Mouse (Mus musculus): ENCODE measurements around the gene Enho. TPM values are rescaled to one million over a fixed set of nuclear protein-coding genes. Genes with fewer than 3 reads are reported as not detected.
"Not testable (repeated sequence)": the region's sequence is repeated elsewhere in the genome, so short reads cannot be mapped to it uniquely, and the experiment has no call there.

Enho gene
- polyA plus RNA-seq (2014; fragmentation: Nextera tagmentation; extraction: Ambion mirVana) = 11.5 and 15.4 TPM in 2 replicates

DNA sequence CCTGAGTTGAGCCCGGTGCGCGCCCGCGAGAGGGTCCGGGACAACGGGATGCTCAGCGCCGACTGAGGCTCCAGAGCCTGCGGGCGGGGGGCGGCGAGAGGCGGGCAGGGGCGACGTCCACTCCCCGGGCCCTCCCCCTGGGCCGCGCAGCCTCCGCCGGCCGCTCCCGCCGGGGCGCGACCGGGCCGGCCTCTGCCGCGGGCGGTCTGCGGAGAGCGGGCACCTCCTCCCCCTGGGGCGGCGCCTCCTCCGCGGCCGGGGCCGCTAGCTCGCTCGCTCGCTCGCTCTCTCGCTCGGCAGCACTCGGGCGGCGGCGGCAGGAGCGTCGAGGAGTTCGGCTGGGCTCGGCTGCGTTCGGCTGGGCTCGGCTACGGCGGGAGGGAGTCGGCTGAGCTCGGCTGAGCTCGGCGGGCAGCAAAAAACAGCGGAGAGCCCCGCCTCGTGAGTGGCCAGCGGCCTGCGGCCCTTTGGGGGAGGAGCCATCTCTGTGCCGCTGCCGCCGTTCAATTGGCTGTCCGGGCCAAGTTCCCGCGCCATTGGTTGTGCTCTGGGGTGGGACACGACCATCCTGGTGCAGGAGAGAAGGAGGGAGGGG lies at the start of gene Enho:
TSS of gene Enho (minus strand) at position 412 of the 595 bp plus-strand sequence.
- H3K27ac ChIP-seq (ENCODE audit: low read depth) = peak within 1 kb of the TSS; percentile 60
- WGBS = under 1% methylated on average over 68 of the region's 74 CpGs

DNA sequence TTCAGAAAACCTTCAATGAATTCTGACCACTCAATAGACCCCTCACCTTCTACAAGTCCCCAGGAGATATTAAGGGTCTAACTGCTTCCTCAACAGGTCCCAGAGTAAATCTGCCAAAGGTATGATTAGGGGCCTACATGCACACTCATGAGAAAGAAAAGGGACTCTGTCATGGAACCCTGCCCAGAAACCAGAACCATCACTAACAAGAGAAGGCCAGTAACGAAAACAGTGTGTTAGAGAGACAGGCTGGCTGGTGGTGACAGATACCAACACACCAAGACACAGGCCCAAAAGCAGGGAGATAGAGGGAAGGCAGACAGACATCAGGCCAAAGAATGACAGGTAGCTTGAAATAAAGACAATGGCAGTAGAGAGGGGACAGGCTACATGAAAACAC lies 48.4 kb upstream of the Enho start:
- 44% methylated on average over 1 of the region's 1 CpGs for WGBS
- not testable (repeated sequence) for H3K9me3 ChIP-seq (ENCODE audit: low read depth, low read length); DNase-seq; H3K4me1 ChIP-seq (ENCODE audit: insufficient read depth); H3K9ac ChIP-seq; H3K27me3 ChIP-seq (ENCODE audit: insufficient read depth, low read length); H3K4me2 ChIP-seq; H3K36me3 ChIP-seq (ENCODE audit: insufficient read depth); ATAC-seq (ENCODE audit: insufficient read depth); H3K4me3 ChIP-seq (ENCODE audit: low read depth, low read length)
- H3K27ac ChIP-seq (ENCODE audit: low read depth) = peak overlapping the region; percentile 36; the same call in 1 of the 2 replicates

More for the DNA sequence above, at the start of gene Enho:
- H3K4me1 ChIP-seq (ENCODE audit: insufficient read depth) = peaks cover 12% of the 10 kb centered on the region; the same call in 1 of the 2 replicates
- H3K4me2 ChIP-seq = peak within 1 kb of the TSS; percentile 87
- no peaks in the 10 kb centered on the region for H3K36me3 ChIP-seq (ENCODE audit: insufficient read depth)
- no peak for TF ChIP-seq CTCF (IDR thresholded peaks at IDR 0.05; ENCODE audit: low read depth)
- DNase-seq (peak; percentile 98), ATAC-seq (ENCODE audit: insufficient read depth) (peak; percentile 93)
- H3K27me3 ChIP-seq (ENCODE audit: insufficient read depth, low read length) = no peaks in the 10 kb centered on the region; the same call in 1 of the 2 replicates
- H3K4me3 ChIP-seq (ENCODE audit: low read depth, low read length) = peak within 1 kb of the TSS; percentile 58
- peak within 1 kb of the TSS; percentile 72 for H3K9ac ChIP-seq
- no peaks in the 10 kb centered on the region for H3K9me3 ChIP-seq (ENCODE audit: low read depth, low read length)

DNA sequence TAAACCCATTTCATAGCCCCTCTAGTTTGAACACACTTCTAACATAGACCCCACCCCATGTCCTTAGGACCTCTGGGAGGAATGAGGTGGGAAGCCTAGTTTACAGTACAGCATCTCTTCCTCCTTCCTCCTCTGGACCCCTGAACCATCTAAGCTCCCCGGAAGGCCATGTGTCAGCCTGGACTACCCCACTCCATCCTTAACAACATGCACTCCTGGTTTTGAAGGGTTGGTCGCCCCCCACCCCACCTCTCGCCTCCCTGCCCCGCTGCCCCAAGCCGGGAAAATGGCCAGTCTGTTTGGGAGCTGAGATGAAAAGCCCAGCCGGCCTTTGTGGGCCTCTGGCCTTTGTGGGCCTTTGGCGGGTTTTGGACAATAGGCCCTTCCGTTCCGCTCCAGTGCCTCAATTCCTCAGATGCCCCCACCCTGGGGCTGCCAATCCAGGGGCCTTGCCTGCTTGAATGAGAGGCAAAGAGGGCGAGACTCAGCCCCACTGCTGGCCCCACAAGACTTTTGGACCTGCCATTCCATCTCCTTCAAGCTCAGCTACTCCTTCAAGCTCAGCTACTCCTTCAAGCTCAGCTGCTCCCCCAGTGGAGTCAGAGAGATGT lies 45.9 kb upstream of the Enho start:
- not testable (repeated sequence) for H3K27ac ChIP-seq (ENCODE audit: low read depth); H3K9me3 ChIP-seq (ENCODE audit: low read depth, low read length); H3K4me3 ChIP-seq (ENCODE audit: low read depth, low read length); H3K27me3 ChIP-seq (ENCODE audit: insufficient read depth, low read length); H3K9ac ChIP-seq; DNase-seq; H3K4me2 ChIP-seq; H3K36me3 ChIP-seq (ENCODE audit: insufficient read depth); ATAC-seq (ENCODE audit: insufficient read depth)
- peaks cover 13% of the 10 kb centered on the region for H3K4me1 ChIP-seq (ENCODE audit: insufficient read depth)
- WGBS = 66% methylated on average over 9 of the region's 10 CpGs

DNA sequence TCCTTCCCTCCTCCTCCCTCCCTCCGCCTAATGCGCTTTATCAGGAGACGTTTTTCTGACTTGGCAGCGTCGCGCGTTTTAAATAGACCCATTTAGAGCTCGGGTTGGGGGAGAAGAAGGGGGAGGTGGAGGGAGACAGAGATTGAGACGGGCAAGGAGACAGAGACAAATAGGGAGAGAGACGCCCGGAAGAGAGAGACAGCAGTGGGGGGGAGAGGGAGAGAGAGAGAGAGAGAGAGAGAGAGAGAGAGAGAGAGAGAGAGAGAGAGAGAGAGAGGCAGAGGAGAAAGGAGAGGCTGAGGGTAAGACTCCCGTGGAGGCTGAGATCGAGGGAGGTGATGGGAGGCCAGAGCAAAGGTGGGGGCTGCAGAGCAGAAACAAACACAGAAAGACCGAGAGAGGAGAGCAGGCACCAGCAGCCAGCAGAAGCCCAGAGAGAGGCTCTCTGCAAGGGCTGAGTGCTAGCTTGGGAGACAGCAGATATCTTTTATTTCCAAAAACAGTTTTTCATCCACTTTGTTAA lies 44.9 kb upstream of the Enho start:
- not testable (repeated sequence) for H3K9me3 ChIP-seq (ENCODE audit: low read depth, low read length); H3K27me3 ChIP-seq (ENCODE audit: insufficient read depth, low read length); H3K9ac ChIP-seq; H3K36me3 ChIP-seq (ENCODE audit: insufficient read depth); H3K4me3 ChIP-seq (ENCODE audit: low read depth, low read length); H3K27ac ChIP-seq (ENCODE audit: low read depth)
- 0% methylated on average over 13 of the region's 14 CpGs for WGBS
- DNase-seq (peak; percentile 72), ATAC-seq (ENCODE audit: insufficient read depth) (peak; percentile 21; the same call in 1 of the 2 replicates)
- peak overlapping the region; percentile 46; the same call in 1 of the 2 replicates for H3K4me2 ChIP-seq
- H3K4me1 ChIP-seq (ENCODE audit: insufficient read depth) = peaks cover 13% of the 10 kb centered on the region

DNA sequence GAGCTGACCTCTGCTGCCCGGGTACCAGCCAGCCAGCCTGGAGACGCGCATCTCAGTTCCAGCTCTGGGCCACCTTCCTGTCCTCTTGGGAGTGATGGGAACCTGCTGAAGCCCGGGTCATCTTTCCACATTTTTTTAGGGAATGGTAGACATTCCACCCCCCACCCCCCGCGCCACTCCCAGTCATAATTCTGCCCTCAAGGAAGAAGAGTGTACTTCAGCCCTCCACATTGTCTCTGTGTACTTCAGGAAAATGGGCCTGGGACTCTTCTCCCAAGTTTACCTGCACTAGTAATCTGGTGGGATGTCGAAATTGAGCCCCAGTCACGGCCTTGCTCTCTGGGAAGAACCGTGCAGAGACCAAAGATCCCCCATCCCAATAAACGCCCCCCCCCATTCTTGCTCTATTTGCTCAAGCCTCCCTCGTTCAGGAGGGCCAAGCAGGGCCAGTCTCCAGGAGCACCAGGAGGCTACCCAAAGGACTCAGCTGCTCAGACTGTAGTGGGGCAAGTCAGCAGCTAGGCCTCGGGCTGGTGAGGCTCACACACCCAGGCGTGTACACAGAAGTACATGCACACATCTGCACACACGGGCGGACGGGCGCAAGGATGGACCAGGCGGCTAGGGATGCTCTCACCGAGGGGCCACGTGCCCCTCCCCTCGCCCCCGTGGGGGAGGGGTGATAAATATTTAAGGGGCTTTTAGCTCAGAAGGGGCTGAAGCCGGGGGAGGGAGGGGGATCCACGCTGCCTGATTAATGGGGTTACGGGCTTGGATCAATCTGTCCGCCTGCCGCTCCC lies 44.2 kb upstream of the Enho start:
- Histone ChIP-seq H3K4me3 (ENCODE audit: low read depth, low read length) (0 out of 2 replicates have a peak overlapping the region, but pooled peaks have one; percentile 12), H3K4me1 (ENCODE audit: insufficient read depth) (peaks cover 18% of the 10 kb centered on the region), H3K27ac (ENCODE audit: low read depth) (peak overlapping the region; percentile 24; the same call in 1 of the 2 replicates), H3K4me2 (peak overlapping the region; percentile 46)
- not testable (repeated sequence) for H3K36me3 ChIP-seq (ENCODE audit: insufficient read depth); DNase-seq; H3K27me3 ChIP-seq (ENCODE audit: insufficient read depth, low read length); H3K9ac ChIP-seq; H3K9me3 ChIP-seq (ENCODE audit: low read depth, low read length)
- 6% methylated on average over 22 of the region's 27 CpGs for WGBS
- ATAC-seq (ENCODE audit: insufficient read depth) = peak; percentile 29

DNA sequence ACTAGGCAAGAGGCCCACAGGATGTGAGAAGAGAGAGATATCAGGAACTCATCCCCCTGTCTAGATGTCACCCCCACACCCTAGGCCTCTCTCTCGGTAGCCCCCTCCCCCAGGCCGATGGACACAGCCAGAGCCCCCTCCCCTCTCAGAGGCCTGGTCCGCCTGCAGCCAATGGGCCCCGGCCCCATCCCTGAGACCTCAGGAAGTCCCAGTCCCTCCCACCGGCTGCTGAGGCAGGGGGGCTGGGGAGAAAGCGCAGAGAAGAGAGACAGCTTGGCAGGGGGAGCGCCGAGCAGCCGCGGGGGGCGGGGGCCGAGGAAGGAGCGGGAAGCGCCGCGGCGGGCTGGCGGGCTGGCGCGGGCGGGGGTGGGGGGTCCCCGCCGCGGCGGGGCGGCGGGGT lies 43.2 kb upstream of the Enho start:
- H3K4me2 ChIP-seq = peak overlapping the region; percentile 36; the same call in 1 of the 2 replicates
- ATAC-seq (ENCODE audit: insufficient read depth) = peak; percentile 55
- 0% methylated on average over 2 of the region's 27 CpGs for WGBS

DNA sequence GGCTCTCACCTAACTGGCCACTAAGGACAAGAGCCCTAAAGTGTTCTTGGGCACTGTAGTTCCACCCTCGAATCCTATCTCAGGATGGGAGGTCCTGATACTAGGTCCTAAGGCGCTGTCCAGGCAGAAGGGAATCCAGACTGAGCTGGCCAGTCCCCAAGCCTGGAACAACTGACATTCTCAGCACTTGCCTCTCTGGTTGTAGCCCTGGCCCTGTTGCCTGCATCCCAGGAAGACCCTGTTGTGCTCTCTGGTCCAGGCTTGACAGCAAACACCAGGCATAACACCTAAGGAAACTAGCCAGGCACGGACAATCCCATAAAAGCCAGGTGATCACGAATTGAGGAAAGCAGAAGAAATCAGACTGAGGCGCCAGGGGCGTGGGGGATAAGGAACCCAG lies 42.7 kb upstream of the Enho start:
- Histone ChIP-seq H3K9ac (no peak overlapping the region), H3K36me3 (ENCODE audit: insufficient read depth) (0 out of 2 replicates have a peak, but pooled peaks cover 2% of the 10 kb centered on the region), H3K4me3 (ENCODE audit: low read depth, low read length) (no peak overlapping the region), H3K4me1 (ENCODE audit: insufficient read depth) (peaks cover 29% of the 10 kb centered on the region), H3K27ac (ENCODE audit: low read depth) (peak overlapping the region; percentile 76; the same call in 1 of the 2 replicates), H3K27me3 (ENCODE audit: insufficient read depth, low read length) (peaks cover 2% of the 10 kb centered on the region; the same call in 1 of the 2 replicates), H3K4me2 (peak overlapping the region; percentile 38), H3K9me3 (ENCODE audit: low read depth, low read length) (no peaks in the 10 kb centered on the region)
- TF ChIP-seq CTCF (IDR thresholded peaks at IDR 0.05; ENCODE audit: low read depth) = no peak
- WGBS = 18% methylated on average over 6 of the region's 6 CpGs
- ATAC-seq (ENCODE audit: insufficient read depth) = no peak
- DNase-seq = no peak

More for the DNA sequence above, 43.2 kb upstream of the Enho start:
- H3K27me3 ChIP-seq (ENCODE audit: insufficient read depth, low read length); H3K27ac ChIP-seq (ENCODE audit: low read depth); H3K9ac ChIP-seq; H3K4me3 ChIP-seq (ENCODE audit: low read depth, low read length); H3K9me3 ChIP-seq (ENCODE audit: low read depth, low read length); H3K36me3 ChIP-seq (ENCODE audit: insufficient read depth): not testable (repeated sequence)
- H3K4me1 ChIP-seq (ENCODE audit: insufficient read depth) = peaks cover 28% of the 10 kb centered on the region
- DNase-seq = peak; percentile 55

Data from lung, embryonic 14.5 days (tissue).